Mouse (Mus musculus) stomach, postnatal 0 days (tissue): ENCODE data around the gene Ces2e. TPM values are rescaled to one million over a fixed set of nuclear protein-coding genes. Genes with fewer than 3 reads are reported as not detected.

Experiments used
- ATAC-seq: fragments of 200-750 bp; cut with Nextera tagmentation; 2 replicates; pipeline ENCODE4 v1.8.0; 2017; ENCODE audit not compliant: low FRiP score, low TSS enrichment
- DNase-seq: peaks from one replicate; pipeline ENCODE4 v3.0.0-alpha.2; 2016; ENCODE audit warnings: low spot score
- H3K27ac ChIP-seq: fragments of 300-500 bp; sonication (generic); replicated peaks from 2 replicates; pipeline ENCODE4 v1.5.1; 2014; ENCODE audit warnings: mild to moderate bottlenecking, control low read depth
- H3K27me3 ChIP-seq: fragments of 300-500 bp; sonication (generic); 2 replicates; pipeline ENCODE4 v1.6.1; 2014; ENCODE audit warnings: low read length; ENCODE audit not compliant: control insufficient read depth, insufficient read depth
- H3K36me3 ChIP-seq: fragments of 300-500 bp; sonication (generic); 2 replicates; pipeline ENCODE4 v1.6.1; 2014; ENCODE audit warnings: low read length, mixed read lengths; ENCODE audit not compliant: control insufficient read depth, insufficient read depth
- H3K4me1 ChIP-seq: fragments of 300-500 bp; sonication (generic); replicated peaks from 2 replicates; pipeline ENCODE4 v1.6.1; 2014; ENCODE audit warnings: antibody characterized with exemption; ENCODE audit not compliant: control insufficient read depth, insufficient read depth
- H3K4me2 ChIP-seq: fragments of 300-500 bp; sonication (generic); replicated peaks from 2 replicates; pipeline ENCODE4 v1.6.1; 2014; ENCODE audit warnings: low read depth, mild to moderate bottlenecking, control low read depth, moderate library complexity
- H3K4me3 ChIP-seq: fragments of 300-500 bp; sonication (generic); 2 replicates; pipeline ENCODE4 v1.5.1; 2014; ENCODE audit warnings: low read depth, low read length, control low read depth
- H3K9ac ChIP-seq: fragments of 300-500 bp; sonication (generic); 2 replicates; pipeline ENCODE4 v1.6.1; 2014; ENCODE audit warnings: mild to moderate bottlenecking, low read length, control low read depth, mixed read lengths
- H3K9me3 ChIP-seq: fragments of 300-500 bp; sonication (generic); 2 replicates; pipeline ENCODE4 v1.6.1; 2016; ENCODE audit warnings: low read length; ENCODE audit not compliant: control insufficient read depth
- CTCF ChIP-seq: IDR thresholded peaks from 2 replicates; pipeline ENCODE4 v1.5.1; 2016; ENCODE audit warnings: antibody characterized with exemption, low read depth, mild to moderate bottlenecking, moderate library complexity
- EP300 ChIP-seq: optimal IDR thresholded peaks from 2 replicates; pipeline ENCODE3; 2016; ENCODE audit warnings: antibody characterized with exemption
- WGBS: fragments of 180-500 bp; shearing (Covaris S2); extraction: QIAGEN DNeasy Blood & Tissue Kit; methylation state at CpG from one replicate; pipeline ENCODE4 v1.1.7; 2014; 5-methylcytosine and 5-hydroxymethylcytosine counted together
- polyA plus RNA-seq: library from polyadenylated mRNA; unstranded; fragments of >200 nt; fragmentation: Nextera tagmentation; extraction: Ambion mirVana; gene quantifications from 2 replicates; pipeline ENCODE4 v1.2.1, GENCODE M21; 2015

The Ces2e gene
- polyA plus RNA-seq, 1 experiment from 2014 or later, result 2.4 TPM

DNA sequence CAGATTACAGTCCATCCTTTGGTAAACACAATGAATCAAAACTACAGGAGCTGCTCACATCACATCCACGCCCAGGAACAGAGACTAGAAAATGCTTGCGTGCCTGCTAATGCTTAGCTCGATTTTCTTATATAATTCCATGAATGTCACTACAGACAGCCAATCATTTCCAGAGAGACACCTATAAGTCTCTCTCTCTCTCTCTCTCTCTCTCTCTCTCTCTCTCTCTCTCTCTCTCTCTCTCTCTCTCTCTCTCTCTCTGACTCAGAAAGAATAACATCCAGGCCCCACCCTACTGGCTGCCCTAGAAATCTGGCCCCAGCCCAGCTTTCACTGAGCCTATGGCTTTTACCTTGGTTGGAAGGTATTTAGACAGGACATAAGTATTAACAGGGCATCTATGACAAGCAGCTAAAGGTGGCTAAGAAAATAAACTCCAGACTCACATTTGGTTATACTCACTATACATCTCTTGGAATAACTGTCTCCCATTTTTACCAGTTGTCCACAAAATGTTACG is 37.4 kb downstream of the Ces2e start:
- Histone ChIP-seq H3K4me3 (no peak overlapping the region), H3K9ac (no peak overlapping the region), H3K4me2 (no peak overlapping the region), H3K9me3 (no peaks in the 10 kb centered on the region), H3K4me1 (no peaks in the 10 kb centered on the region), H3K27me3 (no peaks in the 10 kb centered on the region), H3K36me3 (no peaks in the 10 kb centered on the region), H3K27ac (peak overlapping the region; percentile 14; the same call in 1 of the 2 replicates)
- DNase-seq (peak; percentile 67), ATAC-seq (peak; percentile 74)
- 62% methylated on average over 4 of the region's 4 CpGs for WGBS
- TF ChIP-seq EP300 (no peak), CTCF (no peak)

DNA sequence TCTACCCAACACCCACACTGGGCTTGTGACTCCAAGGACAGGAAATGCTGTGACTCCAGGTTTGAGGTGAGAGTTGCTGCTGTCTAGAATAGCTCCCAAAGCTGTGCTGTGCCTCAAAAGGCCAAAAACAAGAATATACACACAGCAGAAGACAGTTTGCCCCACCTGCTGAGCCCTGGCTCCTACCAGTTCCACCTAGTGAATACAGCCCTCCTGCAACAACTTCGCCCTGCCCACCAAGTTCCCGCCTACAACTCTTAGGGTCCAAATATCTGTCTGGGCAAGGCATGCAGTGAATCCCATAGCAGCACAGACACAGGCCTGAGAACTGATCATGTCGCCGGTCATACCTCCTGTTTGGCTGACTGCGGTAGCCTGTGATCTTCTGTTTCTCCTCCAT is 58.1 kb downstream of the Ces2e start:
- Histone ChIP-seq H3K9ac (no peak overlapping the region), H3K4me2 (no peak overlapping the region), H3K9me3 (no peaks in the 10 kb centered on the region), H3K36me3 (no peaks in the 10 kb centered on the region), H3K4me1 (no peaks in the 10 kb centered on the region), H3K27me3 (no peaks in the 10 kb centered on the region), H3K27ac (no peak overlapping the region), H3K4me3 (no peak overlapping the region)
- DNase-seq, result no peak
- ATAC-seq, result no peak
- WGBS, result 88% methylated on average over 5 of the region's 5 CpGs
- TF ChIP-seq CTCF (no peak), EP300 (no peak)

Other genes with a start within 250 kb of the Ces2e start
- 1.4 and 2.0 TPM in 2 replicates for gene Ces2a, start 192.3 kb upstream of the Ces2e start, polyA plus RNA-seq
- 20.0 and 23.2 TPM in 2 replicates for gene Ces2b, start 94.7 kb upstream of the Ces2e start, polyA plus RNA-seq
- gene Ces2c, start 79.2 kb upstream of the Ces2e start, polyA plus RNA-seq, result 112 and 113 TPM in 2 replicates
- gene Ces2f, start 21.1 kb downstream of the Ces2e start, polyA plus RNA-seq, result 2.6 and 3.3 TPM in 2 replicates
- 27.0 and 33.5 TPM in 2 replicates for gene Ces2g, start 35.5 kb downstream of the Ces2e start, polyA plus RNA-seq
- gene Ces2h, start 74.6 kb downstream of the Ces2e start, polyA plus RNA-seq, result not detected in 2 replicates
- 0.96 and 1.3 TPM in 2 replicates for gene Ces3a, start 122.3 kb downstream of the Ces2e start, polyA plus RNA-seq
- gene Ces3b, start 157.5 kb downstream of the Ces2e start, polyA plus RNA-seq, result not detected in 2 replicates
- not detected in 2 replicates for gene Ces4a, start 205.5 kb downstream of the Ces2e start, polyA plus RNA-seq
- gene Cbfb, start 244.4 kb downstream of the Ces2e start, polyA plus RNA-seq, result 31.4 and 33.5 TPM in 2 replicates